Mouse (Mus musculus) cortical plate, adult 2 months (tissue): ENCODE measurements around the gene Ppp6r3.

Source experiments
- CTCF ChIP-seq: fragments of 200-500 bp; IDR thresholded peaks from 2 replicates; pipeline ENCODE4 v1.5.1; 2011; ENCODE audit warnings: mild to moderate bottlenecking, control low read depth, low read length; ENCODE audit not compliant: insufficient read depth; ENCODE audit errors: extremely low read depth
- POLR2A ChIP-seq: fragments of 200-500 bp; IDR thresholded peaks from 2 replicates; pipeline ENCODE4 v1.6.1; 2011; ENCODE audit warnings: mild to moderate bottlenecking, low read length, control low read depth; ENCODE audit not compliant: insufficient read depth; ENCODE audit errors: extremely low read depth

DNA sequence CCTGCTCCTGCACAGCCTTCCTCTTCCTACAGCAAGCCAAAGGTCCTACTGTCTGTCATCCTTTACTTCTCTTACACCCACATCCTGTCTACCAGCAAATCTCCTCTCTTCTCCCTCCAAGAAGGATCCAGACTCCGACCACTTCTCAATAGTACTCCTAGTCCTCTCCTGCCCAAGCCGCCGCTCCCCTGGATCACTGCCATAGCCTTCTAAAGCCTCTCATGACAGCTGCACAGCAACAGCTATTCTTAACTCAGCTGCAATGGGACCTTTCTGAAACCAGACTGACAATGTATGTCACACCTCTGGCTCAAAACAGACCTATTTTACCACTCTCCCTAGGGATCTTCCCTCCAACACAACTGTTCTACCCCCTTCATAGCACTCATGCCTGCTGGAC is 11.2 kb downstream of the Ppp6r3 start:
- TF ChIP-seq POLR2A (no peak), CTCF (no peak)
